Mouse (Mus musculus) embryo, embryonic 11 days (tissue): ENCODE data around the gene Phldb2.

Experiments
- DNase-seq: peaks from one replicate; pipeline ENCODE4 v3.0.0-alpha.2; 2015

Phldb2 gene

GRCm38 (mm10) chr16:45945649-45946048 lies 7.7 kb downstream of the Phldb2 start:
- DNase-seq, result no peak

- DNase-seq, result peak; percentile 14
Observed at GRCm38 (mm10) chr16:45945174-45945631, 8.2 kb downstream of the Phldb2 start.

GRCm38 (mm10) chr16:45942169-45942891 lies 11.1 kb downstream of the Phldb2 start:
- DNase-seq, result peak; percentile 14

- no peak for DNase-seq
Observed at GRCm38 (mm10) chr16:45940701-45941100, 12.7 kb downstream of the Phldb2 start.

- no peak for DNase-seq
Observed at GRCm38 (mm10) chr16:45939436-45939835, 14.0 kb downstream of the Phldb2 start.

- no peak for DNase-seq
Observed at GRCm38 (mm10) chr16:45937381-45937780, 16.0 kb downstream of the Phldb2 start.

- DNase-seq, result peak; percentile 25
Observed at GRCm38 (mm10) chr16:45936521-45936920, 16.9 kb downstream of the Phldb2 start.

- DNase-seq, result no peak
Observed at GRCm38 (mm10) chr16:45935956-45936483, 17.4 kb downstream of the Phldb2 start.

GRCm38 (mm10) chr16:45934721-45935407 lies 18.5 kb downstream of the Phldb2 start:
- DNase-seq, result peak; percentile 47

GRCm38 (mm10) chr16:45930308-45930707 lies 23.1 kb downstream of the Phldb2 start:
- no peak for DNase-seq

GRCm38 (mm10) chr16:45928090-45928489 lies 25.3 kb downstream of the Phldb2 start:
- no peak for DNase-seq

GRCm38 (mm10) chr16:45927601-45928000 lies 25.8 kb downstream of the Phldb2 start:
- peak; percentile 27 for DNase-seq

- DNase-seq, result no peak
Observed at GRCm38 (mm10) chr16:45926875-45927274, 26.5 kb downstream of the Phldb2 start.

GRCm38 (mm10) chr16:45923731-45924424 lies 29.5 kb downstream of the Phldb2 start:
- DNase-seq, result peak; percentile 58

- DNase-seq, result no peak
Observed at GRCm38 (mm10) chr16:45922546-45923229, 30.7 kb downstream of the Phldb2 start.

- DNase-seq, result no peak
Observed at GRCm38 (mm10) chr16:45919572-45919971, 33.8 kb downstream of the Phldb2 start.

GRCm38 (mm10) chr16:45903595-45903994 lies 49.8 kb downstream of the Phldb2 start:
- no peak for DNase-seq

- DNase-seq, result no peak
Observed at GRCm38 (mm10) chr16:45898459-45898858, 54.9 kb downstream of the Phldb2 start.

GRCm38 (mm10) chr16:45896587-45896986 lies 56.8 kb downstream of the Phldb2 start:
- DNase-seq, result peak; percentile 28

- DNase-seq, result peak; percentile 30
Observed at GRCm38 (mm10) chr16:45894998-45895397, 58.4 kb downstream of the Phldb2 start.

- DNase-seq, result peak; percentile 9
Observed at GRCm38 (mm10) chr16:45893796-45894195, 59.6 kb downstream of the Phldb2 start.

GRCm38 (mm10) chr16:45892928-45893327 lies 60.5 kb downstream of the Phldb2 start:
- peak; percentile 51 for DNase-seq
